Mouse (Mus musculus): ENCODE measurements at regions not wholly inside any gene's neighbourhood (a gene's known extent, or its start where the extent isn't known, plus 50 kb on each side); places are given as distances from the start of the nearest gene placed in this dataset.

DNA sequence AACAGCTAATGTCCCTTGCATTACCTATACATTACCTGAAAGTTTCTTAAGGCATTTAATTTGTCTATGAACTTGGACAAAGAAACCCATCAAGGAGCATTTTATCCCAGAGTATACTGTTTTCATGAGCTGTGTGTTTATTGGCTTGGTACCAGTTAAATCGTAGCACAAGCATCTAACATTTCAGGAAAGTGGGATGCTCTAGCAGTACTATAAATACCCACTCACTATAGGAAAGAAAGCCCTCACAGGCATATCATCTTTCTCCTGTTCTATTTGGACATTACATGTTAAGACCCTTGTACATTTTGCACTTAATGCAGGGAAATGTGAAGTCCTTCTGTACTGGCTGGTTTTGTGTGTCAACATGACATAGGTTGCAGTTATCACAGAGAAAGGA, 163.9 kb downstream of the Ptprc start:
- no peak for DNase-seq

DNA sequence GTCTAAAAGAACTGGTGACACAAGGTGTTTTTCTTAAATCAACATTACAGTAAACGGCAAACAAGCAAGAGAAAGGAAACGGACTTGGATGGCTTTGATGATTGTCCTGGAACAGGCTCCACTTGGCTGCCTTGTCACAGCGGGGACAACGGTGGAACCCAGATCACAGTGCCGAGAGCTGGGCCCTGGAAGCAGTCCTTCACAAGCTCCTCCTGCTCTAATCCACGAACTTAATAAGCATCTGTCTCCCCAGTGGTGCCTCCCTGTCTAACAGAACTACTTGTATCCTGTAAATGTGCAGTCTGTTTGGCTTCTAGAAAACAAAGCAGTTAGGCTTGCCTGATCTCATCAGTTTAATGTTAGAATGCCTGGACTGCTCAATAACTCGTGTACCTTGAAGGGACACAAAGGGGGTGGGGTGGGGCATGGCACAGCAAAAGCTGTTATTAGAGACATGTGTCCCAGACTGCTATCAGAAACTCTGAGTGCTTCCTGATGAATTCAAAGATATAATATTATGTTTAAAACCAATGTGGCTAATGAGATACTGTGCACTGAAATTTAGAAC, 164.5 kb downstream of the Ptprc start:
- no peak for DNase-seq

DNA sequence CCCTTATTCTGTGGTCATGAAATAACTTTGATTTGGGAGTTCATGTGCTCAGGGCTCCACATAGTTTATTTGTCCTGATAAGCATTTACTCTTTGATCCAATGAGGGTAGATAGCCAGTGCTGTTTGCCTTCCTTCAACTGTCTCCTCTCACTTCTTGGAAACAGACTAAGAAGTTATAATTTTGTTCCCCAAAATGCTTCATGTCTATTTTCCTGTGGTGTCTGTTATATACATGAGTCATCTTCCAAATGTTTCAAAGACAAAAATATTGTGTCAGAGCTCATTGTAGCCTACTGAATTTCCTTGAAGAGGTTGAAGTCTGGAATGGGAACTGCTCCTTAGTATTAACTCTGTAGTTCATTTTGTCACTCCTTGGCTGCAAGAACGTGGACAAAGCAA, 168.7 kb downstream of the Ptprc start:
- no peak for DNase-seq

DNA sequence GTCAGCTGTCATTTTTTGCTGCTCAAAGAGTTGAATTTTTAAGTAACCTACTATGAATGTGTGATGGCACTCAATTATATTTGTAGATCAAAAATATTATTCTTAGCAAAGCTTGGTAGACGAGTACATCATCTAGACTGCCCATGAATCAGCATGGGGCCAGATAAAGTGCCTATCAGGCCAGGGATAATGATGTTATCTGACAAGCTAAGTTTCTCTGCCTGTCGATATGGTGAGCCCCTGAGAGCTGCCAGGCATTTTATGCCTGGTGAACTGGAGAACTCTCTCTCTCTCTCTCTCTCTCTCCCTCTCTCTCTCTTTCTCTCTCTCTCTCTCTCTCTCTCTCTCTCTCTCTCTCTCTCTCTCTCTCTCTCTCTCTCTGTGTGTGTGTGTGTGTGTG, 171.2 kb downstream of the Ptprc start:
- DNase-seq = no peak

DNA sequence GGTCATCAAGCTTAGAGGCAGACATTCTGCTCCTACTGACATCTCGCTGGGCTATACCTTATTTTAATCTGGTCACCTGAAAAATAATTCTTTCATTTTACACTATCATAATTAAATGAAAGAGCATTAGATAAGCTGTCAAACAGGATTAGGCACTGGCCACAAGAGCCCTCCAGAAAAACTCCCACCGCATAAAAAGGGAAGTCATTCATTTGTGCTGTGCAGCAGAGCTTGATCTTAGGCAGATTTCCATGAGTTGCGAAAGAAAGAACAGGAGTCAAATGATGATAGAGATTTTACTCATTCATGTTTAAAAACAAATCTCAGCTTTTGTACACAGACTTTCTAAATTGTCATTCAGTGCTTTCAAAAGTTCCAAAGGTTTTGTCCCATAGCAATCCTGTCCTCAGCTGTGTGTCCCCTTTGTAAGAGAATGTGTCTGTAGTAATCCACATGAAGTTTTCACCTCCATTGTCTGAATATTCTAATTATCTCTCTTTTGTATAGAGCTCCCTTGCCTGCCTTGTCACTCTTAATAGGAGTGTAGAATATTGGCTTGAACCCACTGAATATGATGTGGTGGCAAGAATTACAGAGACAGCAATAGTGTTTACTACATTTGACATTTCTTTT, 176.1 kb downstream of the Ptprc start:
- DNase-seq = no peak

DNA sequence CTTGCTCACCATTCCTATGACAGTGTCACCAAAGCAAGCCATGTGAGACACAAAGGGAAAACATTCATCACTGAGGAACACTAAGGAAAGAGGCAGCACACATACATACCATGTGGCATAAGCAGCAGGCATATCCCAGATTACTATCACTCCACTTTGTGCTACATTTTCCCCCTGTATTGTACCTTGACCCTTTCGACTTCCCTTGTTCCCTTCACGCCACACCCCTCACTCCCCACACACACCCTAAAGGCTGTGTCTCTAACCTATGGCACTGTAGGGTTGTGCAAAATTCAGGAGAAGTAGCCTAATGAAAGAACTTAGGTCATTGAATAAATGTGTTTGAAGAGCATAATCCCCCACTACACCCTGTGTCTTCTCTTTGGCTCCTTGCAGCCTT, 179.5 kb downstream of the Ptprc start:
- no peak for DNase-seq

DNA sequence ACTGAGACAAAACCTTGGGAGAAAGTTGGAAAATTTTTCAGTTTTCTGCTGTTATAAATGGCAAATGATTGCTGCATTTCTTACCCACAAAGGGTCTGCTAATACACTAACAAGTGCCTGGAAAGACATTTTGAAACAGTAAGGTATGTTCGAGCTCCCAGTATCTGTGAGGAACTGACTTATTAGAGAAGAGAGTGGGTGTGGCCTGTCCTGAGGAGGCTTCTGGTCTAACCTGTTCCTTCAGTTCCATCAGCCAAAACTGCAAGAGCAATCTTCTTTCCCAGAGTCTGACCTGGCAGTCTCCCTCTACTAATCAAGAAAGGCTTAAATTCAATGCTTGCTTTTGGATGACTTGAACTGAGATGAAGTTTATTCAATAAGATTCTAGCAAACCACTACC, 183.6 kb downstream of the Ptprc start:
- no peak for DNase-seq

DNA sequence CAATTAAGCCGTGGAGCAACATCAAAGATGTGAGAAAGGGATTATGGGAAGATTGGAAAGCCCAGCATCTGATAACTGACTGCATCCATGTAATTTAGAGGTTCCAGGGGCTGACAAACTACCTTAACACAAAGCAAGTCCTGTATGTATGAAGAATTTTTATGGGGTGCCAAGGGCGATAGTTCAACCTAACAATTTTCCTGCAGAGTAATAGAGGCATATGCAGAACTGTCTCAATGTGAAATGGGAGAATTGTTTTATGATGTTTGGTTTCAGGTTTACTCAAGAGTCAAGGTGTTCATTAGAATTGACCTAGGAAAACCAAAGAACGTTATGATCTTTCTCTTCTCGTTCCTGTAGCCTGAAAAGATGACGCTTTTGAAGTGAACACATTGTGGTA, 184.1 kb downstream of the Ptprc start:
- DNase-seq = no peak

DNA sequence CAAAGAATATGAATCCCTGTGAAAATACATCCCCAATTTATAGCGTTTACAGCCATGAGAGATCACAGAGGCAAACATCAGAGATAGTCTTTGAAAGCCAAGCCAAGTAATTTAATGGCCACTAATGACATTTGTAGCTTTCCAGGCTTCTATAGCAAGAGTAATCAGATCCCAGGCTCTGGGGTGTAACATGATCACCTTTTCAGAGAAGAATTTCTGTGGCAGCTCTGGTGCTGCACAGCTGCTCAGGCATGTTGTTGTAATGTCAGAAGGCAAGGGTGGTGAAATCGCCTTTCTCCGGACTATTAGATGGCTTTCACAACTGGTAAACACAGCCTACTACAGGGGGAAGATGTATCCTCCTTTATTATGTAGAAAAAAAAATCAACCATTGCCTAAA, 202.1 kb downstream of the Ptprc start:
- no peak for DNase-seq

DNA sequence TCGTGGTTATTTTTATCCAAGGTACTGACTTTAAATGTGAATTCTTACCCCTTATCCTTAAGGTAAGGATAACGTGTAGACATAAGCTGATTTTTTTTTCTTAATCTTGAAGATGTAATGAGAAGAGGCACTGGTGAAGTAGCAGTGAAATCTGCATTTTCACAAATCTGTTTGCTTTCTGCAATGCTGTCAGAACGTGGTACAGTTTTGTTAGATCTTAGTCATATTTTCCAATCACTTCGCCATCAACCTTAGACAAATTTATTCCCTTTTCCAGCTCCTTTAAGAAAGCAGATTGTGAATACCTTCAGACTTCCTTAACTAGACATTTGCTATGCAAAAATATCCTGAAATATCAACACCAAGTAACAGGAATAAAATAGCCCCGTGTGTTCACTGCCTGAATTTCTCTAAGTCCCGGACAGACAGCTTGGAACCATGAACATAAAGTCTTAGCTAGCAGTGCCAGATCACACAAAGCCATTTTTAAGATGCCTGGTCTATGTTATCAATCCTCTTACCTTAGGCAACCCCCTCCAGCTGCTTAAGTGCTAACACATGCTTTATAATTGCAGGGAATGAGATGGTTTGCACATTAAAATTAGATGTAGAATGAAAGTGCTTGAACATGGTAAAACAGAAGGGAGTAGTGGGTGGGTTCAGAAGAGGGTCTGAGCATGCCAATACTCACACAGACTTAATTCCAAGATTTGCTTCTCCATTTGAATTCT, 202.7 kb downstream of the Ptprc start:
- no peak for DNase-seq

DNA sequence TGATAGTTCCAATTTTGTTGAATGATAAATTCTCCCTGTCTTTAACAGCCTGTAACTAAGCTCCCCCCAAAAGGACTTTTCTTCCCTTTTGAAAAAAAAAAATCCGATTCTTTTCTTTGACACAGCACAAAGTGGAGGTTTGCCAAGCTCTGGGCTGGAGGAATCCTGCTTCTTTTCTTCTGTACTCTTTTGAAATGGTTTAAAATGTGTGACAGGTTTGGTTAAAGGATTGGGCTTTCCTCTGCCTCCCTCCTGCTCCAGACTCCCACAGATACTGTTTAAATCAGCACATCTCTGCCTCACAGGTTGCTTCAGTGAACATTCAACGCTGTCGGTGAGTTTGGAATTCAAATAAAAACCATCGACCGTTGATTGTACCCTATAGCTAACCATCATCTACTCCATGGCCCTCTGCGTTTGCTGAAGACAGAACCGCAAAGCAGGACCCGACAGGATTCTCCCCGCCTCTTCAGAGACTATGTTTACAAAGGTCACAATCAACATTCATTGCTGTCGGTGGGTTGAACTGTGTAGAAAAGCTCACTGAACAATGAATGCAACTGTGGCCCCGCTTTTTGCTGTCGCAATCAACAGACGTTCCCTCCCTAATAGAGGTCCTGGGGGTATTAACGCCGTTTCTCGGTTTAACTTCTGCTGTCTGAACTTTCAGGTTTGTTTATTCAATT, 209.2 kb downstream of the Ptprc start:
- no peak for DNase-seq

DNA sequence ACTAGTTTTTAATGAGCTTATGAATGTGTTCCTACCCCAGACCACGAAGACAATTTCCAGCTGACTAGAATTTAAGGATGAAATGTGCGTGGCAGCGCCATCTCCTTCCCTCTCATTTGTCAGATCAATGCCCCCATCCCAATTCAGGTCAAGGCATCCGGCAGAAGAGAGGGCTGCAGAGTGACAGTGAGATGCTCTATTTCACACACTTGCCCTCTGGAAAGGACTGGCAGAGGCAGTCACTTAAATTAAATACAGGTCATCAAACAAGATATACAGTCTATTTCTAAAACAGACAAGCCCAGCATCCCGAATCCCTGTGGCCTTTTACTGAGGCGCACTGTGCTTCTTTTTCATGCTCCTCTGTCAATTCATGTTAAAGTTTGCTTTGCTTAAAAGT, 211.9 kb downstream of the Ptprc start:
- DNase-seq = no peak

DNA sequence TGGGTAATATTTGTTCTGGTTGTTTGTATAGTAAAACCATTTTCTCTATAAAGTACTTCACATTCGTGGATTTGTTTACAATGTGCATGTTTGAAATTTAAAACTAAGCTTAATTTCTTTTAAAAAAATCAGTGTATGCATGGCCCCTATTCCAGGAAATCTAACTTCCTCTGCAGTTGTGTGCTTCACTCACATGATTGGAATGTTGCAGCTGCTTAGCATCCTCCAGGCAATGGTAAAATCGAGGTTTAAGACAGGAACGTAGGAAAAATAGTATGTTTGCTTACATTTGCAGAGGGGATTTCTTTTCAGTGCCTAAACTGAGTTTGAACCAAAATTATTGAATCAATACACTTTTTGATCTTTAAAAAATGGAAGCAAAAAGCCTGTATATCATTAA, 217.5 kb downstream of the Ptprc start:
- DNase-seq = no peak

DNA sequence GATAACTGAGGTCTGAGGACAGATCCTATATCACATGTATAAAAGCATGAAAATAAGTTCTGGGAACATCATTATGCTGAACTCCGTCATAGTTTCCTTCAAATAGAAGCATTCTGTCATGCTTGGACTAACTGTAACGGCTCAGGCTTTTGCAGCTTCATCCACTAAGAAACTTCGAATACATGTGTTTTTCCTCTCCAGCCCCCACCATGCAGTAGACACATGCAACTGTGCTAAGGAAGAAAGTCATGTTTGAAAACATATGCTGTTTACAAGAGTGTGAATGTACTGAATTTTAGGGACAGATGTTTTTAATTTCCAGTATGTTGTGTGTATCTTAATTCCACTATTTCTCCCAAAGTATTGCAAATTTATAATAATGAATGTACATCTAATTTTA, 219.5 kb downstream of the Ptprc start:
- DNase-seq = no peak

DNA sequence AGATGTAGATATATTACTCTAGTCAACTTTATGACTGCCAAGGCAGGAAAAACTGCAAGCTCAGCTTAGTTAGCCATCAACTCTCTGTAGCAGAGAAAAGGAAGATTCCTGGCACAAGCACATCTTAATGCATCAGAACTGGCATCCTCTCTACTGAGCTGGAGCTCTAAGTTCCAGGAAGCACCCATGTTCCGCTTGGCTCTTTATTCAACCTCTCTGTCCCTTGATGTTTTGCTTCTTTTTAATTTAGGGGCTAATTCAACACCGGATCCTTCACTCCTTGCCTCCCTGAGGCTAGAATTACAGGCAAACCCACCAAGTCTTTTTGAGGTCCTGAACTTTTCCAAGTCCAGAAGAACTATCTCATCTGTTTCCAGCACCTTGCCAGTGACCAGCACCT, 220.4 kb downstream of the Ptprc start:
- DNase-seq = no peak

DNA sequence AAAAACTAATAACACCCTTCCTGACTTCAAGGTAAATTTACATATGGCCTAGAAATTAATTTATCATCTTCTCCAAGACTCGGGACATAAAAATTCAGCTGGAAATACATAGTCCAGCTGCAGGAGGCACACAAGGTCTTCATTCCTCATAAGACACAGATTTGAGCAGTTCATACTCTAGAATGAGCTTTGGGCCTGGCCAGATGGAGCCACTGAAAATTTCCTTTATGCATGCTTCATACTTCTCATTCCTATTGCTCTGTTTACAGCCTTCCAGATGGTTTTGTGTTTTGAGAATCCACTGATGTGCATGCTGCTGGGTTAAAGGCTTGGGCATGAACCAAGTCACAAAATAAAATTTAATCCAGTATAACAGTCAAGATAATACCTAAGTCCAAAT, 222.1 kb downstream of the Ptprc start:
- no peak for DNase-seq

DNA sequence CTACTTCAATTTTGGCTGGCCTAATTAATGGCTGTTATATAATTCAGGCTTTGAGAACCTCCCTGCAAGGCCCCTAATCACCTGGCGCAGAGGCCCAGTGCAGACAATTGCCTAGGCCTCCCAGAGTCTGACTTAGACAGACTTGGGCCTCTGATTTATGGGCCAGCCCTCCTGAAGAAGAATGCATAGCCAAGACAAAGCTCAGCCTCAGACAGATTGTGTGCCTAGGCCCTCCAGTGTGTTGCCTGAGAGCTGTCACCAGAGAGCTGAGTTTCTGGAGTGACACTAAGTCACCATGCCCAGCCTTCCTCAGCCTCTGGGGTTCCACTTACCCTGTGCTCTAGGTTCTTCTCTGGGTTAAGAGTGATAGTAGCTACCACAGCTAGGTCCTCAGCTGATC, 222.7 kb downstream of the Ptprc start:
- no peak for DNase-seq

DNA sequence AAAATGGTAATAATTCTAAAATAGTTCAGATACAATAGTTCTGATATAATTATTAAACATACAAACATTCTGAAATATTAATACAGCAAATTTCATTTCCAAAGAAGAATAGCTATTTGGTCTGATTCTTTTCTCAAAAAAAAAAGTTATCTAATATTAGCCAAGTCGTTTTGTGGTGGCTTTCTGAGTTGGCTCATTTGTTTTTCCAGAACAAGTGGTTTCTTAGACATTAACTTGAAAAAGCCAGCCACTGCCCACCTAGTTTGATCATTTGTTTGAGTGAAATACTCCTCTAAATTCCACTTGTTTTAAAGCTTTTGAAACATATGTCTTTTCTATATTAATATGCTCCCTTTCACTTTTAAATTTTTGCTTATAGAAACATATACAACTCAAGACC, 227.6 kb downstream of the Ptprc start:
- no peak for DNase-seq

DNA sequence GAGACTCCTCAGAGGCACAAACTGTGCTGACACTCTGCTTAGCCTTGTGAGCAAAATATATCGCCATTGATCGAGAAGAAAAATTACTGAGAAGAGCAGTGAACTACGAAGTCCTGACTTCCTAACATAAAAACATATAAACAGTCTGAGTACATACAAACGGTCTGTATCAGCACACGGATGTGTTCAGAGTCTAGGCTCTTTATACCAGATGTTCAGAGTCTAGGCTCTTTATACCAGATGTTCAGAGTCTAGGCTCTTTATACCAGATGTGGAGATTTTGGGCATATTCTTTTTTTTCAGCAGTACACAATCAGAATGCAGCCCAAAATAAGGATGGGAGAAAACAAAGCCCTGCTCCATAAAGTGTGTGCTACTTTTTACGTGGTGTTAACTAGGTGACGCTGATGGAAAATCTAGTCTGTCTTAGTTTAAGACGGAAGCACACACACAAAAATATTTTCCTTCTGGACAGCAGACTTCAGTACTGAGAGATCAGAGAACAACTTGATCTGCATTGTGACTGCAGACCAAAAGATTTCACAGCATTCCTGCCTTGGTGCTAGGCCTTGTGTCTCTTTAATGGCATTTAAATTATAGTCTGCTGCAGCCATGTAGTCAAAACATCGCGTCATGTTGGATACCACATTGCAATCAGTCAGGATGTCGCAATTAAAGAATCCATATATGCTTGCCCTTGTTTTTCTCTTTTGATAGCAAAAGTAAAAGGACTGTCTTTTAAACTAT, 233.6 kb downstream of the Ptprc start:
- no peak for DNase-seq

DNA sequence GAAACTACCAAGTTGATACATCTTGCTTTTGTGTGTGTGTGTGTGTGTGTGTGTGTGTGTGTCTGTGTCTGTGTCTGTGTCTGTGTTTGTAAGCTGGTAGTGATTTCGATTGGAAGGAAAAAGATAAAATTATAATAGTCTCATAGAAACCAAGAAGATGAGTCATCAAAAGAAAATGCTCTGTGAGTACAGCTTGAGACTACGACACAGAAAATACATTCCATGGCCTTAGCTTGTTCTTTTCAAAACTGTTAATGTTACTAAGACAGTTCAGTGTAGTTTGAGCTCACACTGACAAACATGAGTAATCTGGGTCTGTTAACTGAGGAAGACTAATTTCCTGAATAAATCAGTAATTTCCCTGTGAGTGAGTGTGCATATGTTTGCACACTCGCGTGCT, 239.8 kb downstream of the Ptprc start:
- DNase-seq = no peak

DNA sequence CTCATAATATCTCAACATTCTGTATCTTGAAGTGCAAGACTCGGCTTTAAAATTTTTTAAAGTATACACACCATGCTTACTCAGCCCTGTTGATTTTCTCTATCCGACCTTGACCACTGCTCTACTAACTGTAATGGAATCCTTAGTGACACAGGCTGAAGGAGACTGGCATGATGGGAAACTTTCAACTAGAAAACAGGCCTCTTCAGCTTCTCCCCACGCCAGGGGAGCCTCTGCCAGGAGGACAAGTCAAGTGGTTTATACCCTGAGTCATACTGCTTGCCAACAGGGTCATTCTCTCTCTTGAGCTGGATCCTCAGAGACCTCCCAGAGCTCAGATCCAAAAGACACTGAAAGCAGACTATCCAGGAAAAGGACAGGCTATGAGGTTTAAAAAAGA, 245.7 kb downstream of the Ptprc start:
- DNase-seq = no peak

DNA sequence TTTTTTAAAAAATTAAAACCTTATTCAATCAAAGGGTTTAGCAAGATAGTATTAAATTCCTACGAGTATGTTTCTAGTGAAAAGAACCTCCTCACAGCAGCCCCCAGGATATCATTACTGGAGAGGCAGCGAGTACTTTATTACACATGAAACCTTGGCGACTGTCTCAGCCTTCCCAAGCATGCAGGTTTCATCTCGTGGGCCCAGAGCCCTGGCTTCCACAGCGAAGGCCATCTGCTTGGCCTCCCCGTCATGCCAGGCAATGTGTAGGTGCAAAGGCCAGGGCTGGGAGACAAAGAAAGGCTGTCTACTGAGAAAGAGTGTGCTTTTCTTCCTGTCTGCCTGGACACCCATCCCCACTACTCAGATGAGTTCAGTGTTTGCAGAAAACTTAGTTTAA, 247.0 kb downstream of the Ptprc start:
- DNase-seq = no peak

DNA sequence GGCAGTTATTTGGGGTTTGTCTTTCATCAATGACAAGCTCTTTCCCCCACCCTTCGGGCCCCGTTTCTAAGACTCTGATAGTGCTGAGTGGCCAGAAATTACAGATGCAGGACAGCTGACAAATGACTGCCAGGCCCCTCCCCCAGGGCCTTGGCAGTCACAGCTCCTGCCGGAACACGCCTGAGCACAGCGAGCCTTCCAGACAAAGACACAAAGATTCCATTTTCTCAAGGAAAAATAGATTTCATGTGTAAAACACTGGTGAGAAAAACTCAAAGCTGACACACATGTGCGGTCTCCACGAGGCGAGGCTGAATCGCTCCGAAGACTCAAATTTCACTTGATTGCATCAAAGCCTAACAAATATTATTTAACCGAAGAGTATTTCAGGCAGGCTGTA, 247.6 kb downstream of the Ptprc start:
- peak; percentile 49 to 83 for DNase-seq
